In genomic region chr10:96847028-96847427, GRCm38 (mm10) we compare ENCODE assay signal across 21 mouse cellular contexts.
DNase-seq lines count a peak whose midpoint lies in the region; ATAC-seq lines count a peak whose summit lies in the region.
"Had no signal": no experiment of that assay in that cellular context is flagged by ENCODE, and none has a peak within 500 bp of the region (broad histone marks: within the 10 kb centered on the region; RNA-seq: fewer than 3 reads in every experiment).

No protein-coding gene starts in this region.

- H3K27me3 ChIP-seq in forebrain, embryonic 15.5 days = no peaks in the 10 kb centered on the region
- H3K27me3 ChIP-seq in midbrain, embryonic 15.5 days (replicated peaks) = no peaks in the 10 kb centered on the region
- H3K27me3 ChIP-seq: limb, embryonic 13.5 days; liver, embryonic 12.5 days; midbrain, embryonic 12.5 days; Patski had no signal

- no peak overlapping the region; the same call in 1 of the 2 replicates for H3K4me2 ChIP-seq in forebrain, embryonic 15.5 days (replicated peaks)
- H3K4me2 ChIP-seq in midbrain, embryonic 15.5 days = no peak overlapping the region
- H3K4me2 ChIP-seq: limb, embryonic 13.5 days; liver, embryonic 12.5 days; midbrain, embryonic 12.5 days had no signal

- no peaks in the 10 kb centered on the region for H3K9me3 ChIP-seq in forebrain, embryonic 15.5 days
- H3K9me3 ChIP-seq in midbrain, embryonic 15.5 days = no peaks in the 10 kb centered on the region
- H3K9me3 ChIP-seq: embryonic facial prominence, embryonic 10.5 days; heart, embryonic 10.5 days; limb, embryonic 13.5 days; liver, embryonic 12.5 days; midbrain, embryonic 12.5 days had no signal

- peak overlapping the region; percentile 62 for H3K27ac ChIP-seq in forebrain, embryonic 15.5 days (replicated peaks)
- H3K27ac ChIP-seq in midbrain, embryonic 15.5 days = peak overlapping the region; percentile 45; the same call in 1 of the 2 replicates
- H3K27ac ChIP-seq: embryonic facial prominence, embryonic 10.5 days; heart, embryonic 10.5 days; layer of hippocampus, adult 2 months; limb, embryonic 13.5 days; liver, embryonic 12.5 days; midbrain, embryonic 12.5 days had no signal

- no peak overlapping the region for H3K9ac ChIP-seq in forebrain, embryonic 15.5 days (replicated peaks)
- H3K9ac ChIP-seq in midbrain, embryonic 15.5 days = no peak overlapping the region
- H3K9ac ChIP-seq: limb, embryonic 13.5 days; liver, embryonic 12.5 days; midbrain, embryonic 12.5 days had no signal

- peak; percentile 57; the same call in 1 of the 2 replicates for ATAC-seq in frontal cortex, adult (ENCODE audit: low TSS enrichment)
- 0 out of 2 replicates have a peak, but pooled peaks have one; percentile 32 for ATAC-seq in forebrain, embryonic 15.5 days (replicated peaks)
- no peak for ATAC-seq in midbrain, embryonic 15.5 days (replicated peaks)
- ATAC-seq: intestine, postnatal 0 days; liver, embryonic 12.5 days had no signal

- DNase-seq in frontal cortex, postnatal 25 days (ENCODE audit: low spot score in 2 of 2) = no peak
- DNase-seq in R1 (ENCODE audit: low read depth, low spot score) = peak; percentile 14
- no peak for DNase-seq in spleen, postnatal 4 days (ENCODE audit: low spot score in 2 of 2)
- no peak for DNase-seq in embryo, embryonic 10 days (ENCODE audit: low spot score)
- DNase-seq: heart, postnatal 4 days; layer of hippocampus, postnatal 36 days; lung, adult 18-20 months; lung, postnatal 10 days; right cerebral cortex, postnatal 4 days had no signal

- H3K4me3 ChIP-seq in forebrain, embryonic 15.5 days = no peak overlapping the region
- H3K4me3 ChIP-seq in midbrain, embryonic 15.5 days = no peak overlapping the region
- H3K4me3 ChIP-seq: embryonic facial prominence, embryonic 10.5 days; heart, embryonic 10.5 days; layer of hippocampus, adult 2 months; limb, embryonic 13.5 days; liver, embryonic 12.5 days; midbrain, embryonic 12.5 days had no signal

- WGBS in forebrain, embryonic 15.5 days = 25% methylated on average over 6 of the region's 6 CpGs
- 25% methylated on average over 6 of the region's 6 CpGs for WGBS in midbrain, embryonic 15.5 days

- no peaks in the 10 kb centered on the region for H3K36me3 ChIP-seq in forebrain, embryonic 15.5 days
- H3K36me3 ChIP-seq in midbrain, embryonic 15.5 days (replicated peaks) = no peaks in the 10 kb centered on the region
- H3K36me3 ChIP-seq: embryonic facial prominence, embryonic 10.5 days; G1E; heart, embryonic 10.5 days; limb, embryonic 13.5 days; liver, embryonic 12.5 days; midbrain, embryonic 12.5 days had no signal

- peaks cover 7% of the 10 kb centered on the region; the same call in 1 of the 2 replicates for H3K4me1 ChIP-seq in forebrain, embryonic 15.5 days
- H3K4me1 ChIP-seq in midbrain, embryonic 15.5 days = 0 out of 2 replicates have a peak, but pooled peaks cover 9% of the 10 kb centered on the region
- H3K4me1 ChIP-seq: embryonic facial prominence, embryonic 10.5 days; limb, embryonic 13.5 days; liver, embryonic 12.5 days had no signal
